Mouse (Mus musculus) testis, adult 2 months (tissue): ENCODE measurements around the gene Rnf224.

ENCODE experiments used
- CTCF ChIP-seq: fragments of 200-500 bp; IDR thresholded peaks from 2 replicates; pipeline ENCODE4 v1.5.1; 2012; ENCODE audit warnings: low read depth, mild to moderate bottlenecking, inconsistent platforms, low read length, moderate library complexity; ENCODE audit not compliant: control insufficient read depth, insufficient read depth, insufficient replicate concordance
- POLR2A ChIP-seq: fragments of 200-500 bp; IDR thresholded peaks from 2 replicates; pipeline ENCODE4 v1.6.1; 2012; ENCODE audit warnings: low read depth, mild to moderate bottlenecking, inconsistent platforms, low read length, moderate library complexity; ENCODE audit not compliant: control insufficient read depth

- TF ChIP-seq CTCF (no peak), POLR2A (no peak)
Observed at GRCm38 (mm10) chr2:25230581-25230980, 6.0 kb downstream of the Rnf224 start.
